In the genomic region with DNA sequence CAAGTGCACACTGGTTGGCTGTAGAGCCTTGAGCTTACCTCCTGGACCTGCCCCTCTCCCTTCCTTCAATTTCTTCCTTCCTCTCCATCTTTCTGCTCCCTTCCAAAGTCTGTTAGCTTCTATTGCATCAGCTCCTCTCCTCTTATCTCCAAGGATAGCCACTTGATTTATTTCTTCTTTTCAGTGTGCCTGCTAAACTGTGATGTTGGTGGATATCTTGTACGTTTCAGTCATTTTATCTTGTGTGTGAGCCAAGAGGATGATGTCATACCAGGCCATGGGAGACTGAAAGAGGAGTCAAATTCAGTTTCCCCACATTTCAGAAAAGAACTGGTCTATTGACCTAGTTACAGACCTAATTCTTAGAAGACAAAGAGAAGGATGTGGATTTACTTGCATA, we compare ENCODE assay signal across 13 mouse cellular contexts.
"Had no signal": no experiment of that assay in that cellular context is flagged by ENCODE, and none has a peak within 500 bp of the region (broad histone marks: within the 10 kb centered on the region; RNA-seq: fewer than 3 reads in every experiment).

No protein-coding gene starts in this region.

- DNase-seq: kidney, postnatal 14 days; liver; liver, embryonic 13.5 days; liver, postnatal 0 days; lung, postnatal 36 days; spleen, adult 18-20 months; thymus, adult 18-20 months; thymus, postnatal 25 days had no signal

- H3K27ac ChIP-seq: kidney, embryonic 15.5 days; left cerebral cortex, adult 2 months; limb, embryonic 12.5 days; liver, embryonic 13.5 days; midbrain, embryonic 13.5 days; neural tube, embryonic 15.5 days had no signal

- H3K4me2 ChIP-seq: kidney, embryonic 15.5 days; limb, embryonic 12.5 days; liver, embryonic 13.5 days; midbrain, embryonic 13.5 days; neural tube, embryonic 15.5 days had no signal

- ATAC-seq: liver, postnatal 0 days; midbrain, embryonic 13.5 days had no signal

- H3K27me3 ChIP-seq: kidney, embryonic 15.5 days; limb, embryonic 12.5 days; liver, embryonic 13.5 days; midbrain, embryonic 13.5 days; neural tube, embryonic 15.5 days had no signal

- H3K4me1 ChIP-seq: kidney, embryonic 15.5 days; limb, embryonic 12.5 days; liver, embryonic 13.5 days had no signal

- H3K4me3 ChIP-seq: kidney, embryonic 15.5 days; left cerebral cortex, adult 2 months; limb, embryonic 12.5 days; liver, embryonic 13.5 days; midbrain, embryonic 13.5 days; neural tube, embryonic 15.5 days had no signal

- H3K9me3 ChIP-seq: kidney, embryonic 15.5 days; limb, embryonic 12.5 days; liver, embryonic 13.5 days; midbrain, embryonic 13.5 days; neural tube, embryonic 15.5 days had no signal

- H3K9ac ChIP-seq: kidney, embryonic 15.5 days; limb, embryonic 12.5 days; liver, embryonic 13.5 days; liver, postnatal 0 days; midbrain, embryonic 13.5 days; neural tube, embryonic 15.5 days had no signal

- H3K36me3 ChIP-seq: kidney, embryonic 15.5 days; limb, embryonic 12.5 days; liver, embryonic 13.5 days; midbrain, embryonic 13.5 days; neural tube, embryonic 15.5 days had no signal
